Mouse (Mus musculus): ENCODE results near the gene Vmn2r105. TPM values are rescaled to one million over a fixed set of nuclear protein-coding genes. Genes with fewer than 3 reads are reported as not detected.

Gene Vmn2r105
- polyA plus RNA-seq (2017; shearing (Covaris generic)) = not detected

GRCm38 (mm10) chr17:20234952-20235351 is at the start of gene Vmn2r105:
Gene Vmn2r105 (minus strand): TSS chr17:20235052.
- ATAC-seq = no peak

- no peak for ATAC-seq
Measured at GRCm38 (mm10) chr17:20255522-20255921, 20.7 kb upstream of the Vmn2r105 start.

GRCm38 (mm10) chr17:20182997-20183396 is 51.9 kb downstream of the Vmn2r105 start, which contains the start of gene Fpr-rs6:
Gene Fpr-rs6 (minus strand): TSS chr17:20183097.
- no peak for ATAC-seq

Other genes with a start within 250 kb of the Vmn2r105 start
- gene Vmn2r104, start 186.7 kb downstream of the Vmn2r105 start, polyA plus RNA-seq (2017; shearing (Covaris generic)) = not detected
- not detected for gene Fpr-rs7, start 120.8 kb downstream of the Vmn2r105 start, polyA plus RNA-seq (2017; shearing (Covaris generic))
- gene Fpr-rs6, start 52.0 kb downstream of the Vmn2r105 start, polyA plus RNA-seq (2017; shearing (Covaris generic)) = not detected
- not detected for gene Vmn2r106, start 50.5 kb upstream of the Vmn2r105 start, polyA plus RNA-seq (2017; shearing (Covaris generic))
- not detected for gene Vmn2r107, start 110.2 kb upstream of the Vmn2r105 start, polyA plus RNA-seq (2017; shearing (Covaris generic))
- not detected for gene Vmn1r224, start 179.1 kb upstream of the Vmn2r105 start, polyA plus RNA-seq (2017; shearing (Covaris generic))
- not detected for gene Vmn2r108, start 246.3 kb upstream of the Vmn2r105 start, polyA plus RNA-seq (2017; shearing (Covaris generic))

Measured in CD4-positive, CD25-positive, alpha-beta regulatory T cell, adult 4 months (primary cell).